Mouse (Mus musculus) small intestine, adult 2 months (tissue): ENCODE measurements at regions not wholly inside any gene's neighbourhood (a gene's known extent, or its start where the extent isn't known, plus 50 kb on each side); places are given as distances from the start of the nearest gene placed in this dataset.

Experiments
- CTCF ChIP-seq: fragments of 200-500 bp; IDR thresholded peaks from 2 replicates; pipeline ENCODE4 v1.5.1; 2012; ENCODE audit warnings: low read depth, mild to moderate bottlenecking, control low read depth, inconsistent platforms, low read length, moderate library complexity, mixed read lengths; ENCODE audit not compliant: insufficient replicate concordance, insufficient read length; ENCODE audit errors: extremely low read depth
- POLR2A ChIP-seq: fragments of 200-500 bp; IDR thresholded peaks from 2 replicates; pipeline ENCODE4 v1.6.1; 2012; ENCODE audit warnings: low read depth, mild to moderate bottlenecking, control low read depth, inconsistent platforms, low read length, moderate library complexity

GRCm38 (mm10) chr13:85556101-85556853, 267.3 kb upstream of the Rasa1 start:
- TF ChIP-seq CTCF (no peak), POLR2A (no peak)
